Mouse (Mus musculus): ENCODE measurements around the gene Prm3. TPM values are rescaled to one million over a fixed set of nuclear protein-coding genes. Genes with fewer than 3 reads are reported as not detected.

The Prm3 gene
- polyA plus RNA-seq, 1 experiment from 2014 or later = not detected

DNA sequence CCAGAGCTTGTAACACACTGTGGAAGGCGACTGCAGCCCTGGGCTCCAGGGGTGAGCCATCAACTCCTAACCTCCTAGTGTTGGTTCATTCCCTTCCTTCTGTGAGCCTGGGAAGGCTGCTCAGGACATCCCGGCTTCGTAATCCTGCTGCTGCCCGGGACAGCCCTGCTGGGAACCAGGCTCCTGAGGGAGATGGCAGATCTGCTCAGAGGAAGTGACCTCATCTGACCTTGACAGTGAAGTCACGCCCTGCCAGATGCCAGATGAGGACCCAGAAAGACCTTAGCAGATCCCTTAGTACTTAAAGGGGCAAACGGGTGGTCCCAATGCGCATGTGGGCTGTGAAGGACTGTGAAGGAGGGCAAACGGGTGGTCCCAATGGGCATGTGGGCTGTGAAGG, 29.5 kb downstream of the Prm3 start:
- H3K27me3 ChIP-seq (ENCODE audit: control insufficient read depth, insufficient read depth, low read length) = no peaks in the 10 kb centered on the region
- ATAC-seq (ENCODE audit: insufficient number of reproducible peaks, low FRiP score, low TSS enrichment, low read depth) = no peak
- 0 out of 2 replicates have a peak, but pooled peaks cover 3% of the 10 kb centered on the region for H3K4me1 ChIP-seq (ENCODE audit: control insufficient read depth, insufficient read depth, low read length)
- H3K9ac ChIP-seq (ENCODE audit: low read length) = no peak overlapping the region
- no peaks in the 10 kb centered on the region for H3K9me3 ChIP-seq (ENCODE audit: control insufficient read depth, low read length)
- H3K4me3 ChIP-seq (ENCODE audit: low read depth, low read length) = no peak overlapping the region
- no peaks in the 10 kb centered on the region for H3K36me3 ChIP-seq (ENCODE audit: control insufficient read depth, insufficient read depth, low read length)
- WGBS = 49% methylated on average over 8 of the region's 8 CpGs
- no peak for DNase-seq (ENCODE audit: low spot score)
- H3K27ac ChIP-seq (replicated peaks; ENCODE audit: low read depth, low read length) = no peak overlapping the region
- H3K4me2 ChIP-seq (ENCODE audit: low read depth, severe bottlenecking) = no peak overlapping the region

DNA sequence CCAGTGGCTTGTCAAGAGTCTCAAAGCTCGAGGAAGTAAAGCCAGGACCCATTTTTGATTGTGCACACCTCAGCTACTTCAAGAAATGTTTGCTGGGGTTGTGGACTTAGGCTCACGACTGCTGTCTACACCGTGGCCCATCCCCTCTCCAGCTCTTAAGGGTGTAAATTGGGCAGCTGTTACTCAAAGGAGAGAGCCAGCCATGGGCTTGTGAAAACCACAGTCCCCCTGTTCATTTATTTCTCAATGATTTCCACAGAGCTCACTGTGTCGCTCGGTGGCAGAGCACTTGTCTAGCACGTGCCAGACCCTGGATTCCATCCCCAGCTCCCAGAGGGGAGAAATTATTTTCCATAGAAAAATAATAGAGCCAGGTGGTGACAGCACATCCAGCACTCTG, 34.5 kb downstream of the Prm3 start:
- Histone ChIP-seq H3K27me3 (ENCODE audit: control insufficient read depth, insufficient read depth, low read length) (no peaks in the 10 kb centered on the region), H3K9me3 (ENCODE audit: control insufficient read depth, low read length) (no peaks in the 10 kb centered on the region), H3K9ac (ENCODE audit: low read length) (no peak overlapping the region), H3K4me3 (ENCODE audit: low read depth, low read length) (no peak overlapping the region), H3K4me2 (ENCODE audit: low read depth, severe bottlenecking) (no peak overlapping the region), H3K27ac (replicated peaks; ENCODE audit: low read depth, low read length) (no peak overlapping the region), H3K36me3 (ENCODE audit: control insufficient read depth, insufficient read depth, low read length) (no peaks in the 10 kb centered on the region), H3K4me1 (ENCODE audit: control insufficient read depth, insufficient read depth, low read length) (0 out of 2 replicates have a peak, but pooled peaks cover 3% of the 10 kb centered on the region)
- DNase-seq (ENCODE audit: low spot score) (no peak), ATAC-seq (ENCODE audit: insufficient number of reproducible peaks, low FRiP score, low TSS enrichment, low read depth) (no peak)
- 76% methylated on average over 6 of the region's 6 CpGs for WGBS

DNA sequence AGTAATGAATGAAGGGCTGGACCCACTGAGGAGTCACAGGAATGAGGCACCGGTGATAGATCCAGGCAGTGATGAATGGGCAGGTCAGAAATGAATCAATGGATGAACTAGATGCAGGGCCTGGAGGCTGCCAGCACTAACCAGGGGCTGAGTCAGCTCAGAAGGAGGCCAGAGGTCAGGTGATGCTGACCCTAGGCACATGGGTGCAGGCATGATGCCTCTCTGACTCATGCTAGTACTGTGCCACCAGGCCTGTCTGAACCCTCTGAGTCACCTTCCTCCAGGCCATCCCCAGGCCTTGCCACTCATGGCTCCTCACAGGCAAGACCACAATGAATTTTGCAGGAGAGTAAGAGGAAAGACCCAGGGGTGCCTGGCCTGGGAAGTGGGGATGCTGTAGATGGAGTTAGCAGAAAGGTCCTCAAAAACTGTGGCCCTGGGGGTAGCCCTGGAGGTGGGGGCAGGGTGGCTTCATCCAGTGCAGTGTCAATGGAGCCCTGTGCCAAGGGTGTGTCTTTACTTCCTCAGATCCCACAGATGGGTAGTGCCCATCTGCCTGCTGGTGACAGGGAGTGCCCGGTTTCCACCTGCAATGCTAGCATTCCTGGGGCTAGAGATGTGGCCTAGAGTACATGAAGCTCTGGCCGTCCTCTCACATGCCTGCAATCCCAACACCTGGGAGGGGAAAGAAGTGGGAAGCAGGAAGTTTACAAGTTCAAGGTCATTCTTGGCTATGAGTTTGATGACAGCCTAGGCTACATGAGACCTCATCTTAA, 36.0 kb downstream of the Prm3 start:
- no peak overlapping the region for H3K4me3 ChIP-seq (ENCODE audit: low read depth, low read length)
- no peak for ATAC-seq (ENCODE audit: insufficient number of reproducible peaks, low FRiP score, low TSS enrichment, low read depth)
- H3K9me3 ChIP-seq (ENCODE audit: control insufficient read depth, low read length) = no peaks in the 10 kb centered on the region
- H3K9ac ChIP-seq (ENCODE audit: low read length) = no peak overlapping the region
- H3K4me2 ChIP-seq (ENCODE audit: low read depth, severe bottlenecking) = no peak overlapping the region
- DNase-seq (ENCODE audit: low spot score) = no peak
- H3K27ac ChIP-seq (replicated peaks; ENCODE audit: low read depth, low read length) = no peak overlapping the region
- no peaks in the 10 kb centered on the region for H3K27me3 ChIP-seq (ENCODE audit: control insufficient read depth, insufficient read depth, low read length)
- no peaks in the 10 kb centered on the region for H3K4me1 ChIP-seq (ENCODE audit: control insufficient read depth, insufficient read depth, low read length)
- H3K36me3 ChIP-seq (ENCODE audit: control insufficient read depth, insufficient read depth, low read length) = no peaks in the 10 kb centered on the region
- WGBS = 81% methylated on average over 3 of the region's 3 CpGs

DNA sequence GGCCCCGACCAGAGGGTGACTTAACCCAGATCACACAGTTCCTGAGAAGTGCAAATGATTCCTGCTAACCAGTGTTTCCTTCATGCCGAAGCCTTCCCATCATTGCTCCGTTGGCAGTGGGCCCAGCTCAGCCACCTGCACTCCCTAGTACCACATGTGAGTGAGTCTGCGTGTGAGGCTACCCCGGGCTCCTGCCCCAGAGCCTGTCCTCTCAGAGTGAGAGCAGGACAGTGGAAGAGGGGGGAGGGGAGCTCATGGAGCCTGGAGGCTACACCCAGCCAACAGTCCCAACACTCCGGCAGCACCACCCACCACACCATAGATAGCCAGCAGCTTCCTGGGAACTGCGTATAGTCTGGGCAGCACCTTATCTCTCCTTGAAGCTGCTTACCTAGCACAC, 40.9 kb downstream of the Prm3 start:
- 66% methylated on average over 7 of the region's 7 CpGs for WGBS
- DNase-seq (ENCODE audit: low spot score) = no peak
- H3K27ac ChIP-seq (replicated peaks; ENCODE audit: low read depth, low read length) = no peak overlapping the region

DNA sequence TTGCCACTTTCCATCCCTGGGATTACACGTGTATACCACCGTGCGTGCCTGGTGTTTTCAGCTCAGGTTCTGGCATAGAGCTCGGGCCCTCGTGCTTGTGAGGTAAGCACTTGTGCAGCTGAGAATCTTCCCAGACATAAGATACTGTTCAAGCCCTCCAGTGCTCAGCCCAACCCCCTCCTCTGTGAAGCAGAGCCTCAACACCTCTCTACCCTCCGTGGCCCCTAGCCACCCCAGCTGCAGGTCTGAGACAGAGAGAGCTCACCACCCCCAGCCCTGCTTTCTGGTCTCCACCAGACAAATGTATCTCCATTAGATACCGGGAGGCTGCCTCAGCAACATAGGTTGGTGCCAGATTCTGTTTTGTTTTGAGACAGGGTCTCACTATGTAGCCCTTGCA, 41.5 kb downstream of the Prm3 start:
- WGBS = 67% methylated on average over 7 of the region's 7 CpGs
- Histone ChIP-seq H3K4me2 (ENCODE audit: low read depth, severe bottlenecking) (no peak overlapping the region), H3K27me3 (ENCODE audit: control insufficient read depth, insufficient read depth, low read length) (no peaks in the 10 kb centered on the region), H3K27ac (replicated peaks; ENCODE audit: low read depth, low read length) (no peak overlapping the region), H3K9ac (ENCODE audit: low read length) (no peak overlapping the region), H3K4me1 (ENCODE audit: control insufficient read depth, insufficient read depth, low read length) (peaks cover 7% of the 10 kb centered on the region; the same call in 1 of the 2 replicates), H3K36me3 (ENCODE audit: control insufficient read depth, insufficient read depth, low read length) (no peaks in the 10 kb centered on the region), H3K4me3 (ENCODE audit: low read depth, low read length) (no peak overlapping the region), H3K9me3 (ENCODE audit: control insufficient read depth, low read length) (no peaks in the 10 kb centered on the region)
- DNase-seq (ENCODE audit: low spot score) (no peak), ATAC-seq (ENCODE audit: insufficient number of reproducible peaks, low FRiP score, low TSS enrichment, low read depth) (no peak)

More for the DNA sequence above, 40.9 kb downstream of the Prm3 start:
- Histone ChIP-seq H3K27me3 (ENCODE audit: control insufficient read depth, insufficient read depth, low read length) (no peaks in the 10 kb centered on the region), H3K4me1 (ENCODE audit: control insufficient read depth, insufficient read depth, low read length) (0 out of 2 replicates have a peak, but pooled peaks cover 2% of the 10 kb centered on the region), H3K4me3 (ENCODE audit: low read depth, low read length) (no peak overlapping the region), H3K9ac (ENCODE audit: low read length) (no peak overlapping the region), H3K4me2 (ENCODE audit: low read depth, severe bottlenecking) (no peak overlapping the region), H3K9me3 (ENCODE audit: control insufficient read depth, low read length) (no peaks in the 10 kb centered on the region), H3K36me3 (ENCODE audit: control insufficient read depth, insufficient read depth, low read length) (no peaks in the 10 kb centered on the region)
- no peak for ATAC-seq (ENCODE audit: insufficient number of reproducible peaks, low FRiP score, low TSS enrichment, low read depth)

DNA sequence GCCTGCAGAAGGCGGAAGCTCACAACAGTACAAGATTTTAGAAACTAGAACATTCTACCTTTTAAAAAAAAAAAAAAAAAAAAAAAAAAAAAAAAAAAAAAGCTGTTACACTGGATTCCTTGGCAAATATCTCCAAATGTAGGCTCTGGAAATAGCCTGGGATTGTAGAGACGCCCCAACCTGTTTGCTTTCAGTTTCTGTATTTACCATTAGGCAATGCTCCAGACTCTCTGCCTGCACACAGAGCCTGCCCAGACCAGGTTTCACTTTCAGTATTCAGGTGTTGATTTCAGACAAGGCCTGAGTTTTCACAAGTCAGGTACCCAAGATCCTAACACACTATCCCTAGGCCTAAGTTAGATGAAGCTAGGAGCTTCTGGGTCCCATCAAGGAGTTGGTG, 49.6 kb downstream of the Prm3 start:
- H3K4me1 ChIP-seq (ENCODE audit: control insufficient read depth, insufficient read depth, low read length) = peaks cover 9% of the 10 kb centered on the region; the same call in 1 of the 2 replicates
- 90% methylated on average over 2 of the region's 2 CpGs for WGBS

More for the DNA sequence above, 49.6 kb downstream of the Prm3 start:
- no peaks in the 10 kb centered on the region for H3K36me3 ChIP-seq (ENCODE audit: control insufficient read depth, insufficient read depth, low read length)
- ATAC-seq (ENCODE audit: insufficient number of reproducible peaks, low FRiP score, low TSS enrichment, low read depth) (no peak), DNase-seq (ENCODE audit: low spot score) (no peak)
- H3K9ac ChIP-seq (ENCODE audit: low read length) = no peak overlapping the region
- H3K27ac ChIP-seq (replicated peaks; ENCODE audit: low read depth, low read length) = no peak overlapping the region
- H3K4me3 ChIP-seq (ENCODE audit: low read depth, low read length) = no peak overlapping the region
- no peak overlapping the region for H3K4me2 ChIP-seq (ENCODE audit: low read depth, severe bottlenecking)
- H3K27me3 ChIP-seq (ENCODE audit: control insufficient read depth, insufficient read depth, low read length) = no peaks in the 10 kb centered on the region
- no peaks in the 10 kb centered on the region for H3K9me3 ChIP-seq (ENCODE audit: control insufficient read depth, low read length)

Other genes starting within 250 kb of the Prm3 start
- gene Dexi, start 247.9 kb downstream of the Prm3 start, polyA plus RNA-seq (2014; fragmentation: Nextera tagmentation; extraction: Ambion mirVana) = 30.6 and 31.6 TPM in 2 replicates
- gene Clec16a, start 245.6 kb downstream of the Prm3 start, polyA plus RNA-seq (2014; fragmentation: Nextera tagmentation; extraction: Ambion mirVana) = 32.3 and 35.2 TPM in 2 replicates
- 5.2 and 5.5 TPM in 2 replicates for gene Socs1, start 5.4 kb downstream of the Prm3 start, polyA plus RNA-seq (2014; fragmentation: Nextera tagmentation; extraction: Ambion mirVana)
- not detected in 2 replicates for gene Tnp2, start 2.3 kb downstream of the Prm3 start, polyA plus RNA-seq (2014; fragmentation: Nextera tagmentation; extraction: Ambion mirVana)
- gene Prm2, start 5.2 kb upstream of the Prm3 start, polyA plus RNA-seq (2014; fragmentation: Nextera tagmentation; extraction: Ambion mirVana) = not detected in 2 replicates
- not detected in 2 replicates for gene Prm1, start 14.9 kb upstream of the Prm3 start, polyA plus RNA-seq (2014; fragmentation: Nextera tagmentation; extraction: Ambion mirVana)
- gene Gm11172, start 22.0 kb upstream of the Prm3 start, polyA plus RNA-seq (2014; fragmentation: Nextera tagmentation; extraction: Ambion mirVana) = not detected in 2 replicates
- 4.3 and 4.7 TPM in 2 replicates for gene Rmi2, start 44.1 kb upstream of the Prm3 start, polyA plus RNA-seq (2014; fragmentation: Nextera tagmentation; extraction: Ambion mirVana)

Data from limb, embryonic 11.5 days (tissue).